Mouse (Mus musculus) adipocyte (in vitro differentiated cells): ENCODE data around the gene Rgs2.

Experiments
- DNase-seq: peaks from one replicate; pipeline ENCODE4 v3.0.0-alpha.2; 2016; ENCODE audit warnings: low spot score

Rgs2 gene

GRCm38 (mm10) chr1:144003904-144004740 is at the start of gene Rgs2:
TSS of gene Rgs2 (minus strand) at chr1:144004161.
- peak; percentile 86 for DNase-seq

DNA sequence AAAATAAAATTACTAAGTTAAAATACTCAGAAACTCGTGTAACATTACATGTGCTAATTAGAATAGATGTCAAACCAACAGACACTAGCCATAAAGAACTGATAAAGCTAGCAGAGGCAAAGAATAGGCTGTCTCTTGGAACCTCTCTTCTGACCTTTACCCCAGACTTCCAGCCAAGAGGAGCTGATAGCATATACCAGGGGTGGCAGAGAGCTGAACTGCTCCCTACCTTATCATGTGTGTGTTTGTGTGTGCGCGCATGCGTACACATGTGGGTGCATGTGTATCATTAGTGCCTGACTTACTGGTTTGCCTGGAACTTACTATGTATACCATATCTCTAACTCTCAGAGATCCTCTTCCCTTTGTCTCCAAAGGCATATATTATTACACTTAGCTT is 49.4 kb upstream of the Rgs2 start:
- no peak for DNase-seq

- DNase-seq = no peak
These were observed 37.9 kb upstream of the Rgs2 start for GRCm38 (mm10) chr1:144041826-144042225.

GRCm38 (mm10) chr1:144033498-144033897 is 29.5 kb upstream of the Rgs2 start:
- no peak for DNase-seq

GRCm38 (mm10) chr1:144030499-144030898 is 26.5 kb upstream of the Rgs2 start:
- no peak for DNase-seq

DNA sequence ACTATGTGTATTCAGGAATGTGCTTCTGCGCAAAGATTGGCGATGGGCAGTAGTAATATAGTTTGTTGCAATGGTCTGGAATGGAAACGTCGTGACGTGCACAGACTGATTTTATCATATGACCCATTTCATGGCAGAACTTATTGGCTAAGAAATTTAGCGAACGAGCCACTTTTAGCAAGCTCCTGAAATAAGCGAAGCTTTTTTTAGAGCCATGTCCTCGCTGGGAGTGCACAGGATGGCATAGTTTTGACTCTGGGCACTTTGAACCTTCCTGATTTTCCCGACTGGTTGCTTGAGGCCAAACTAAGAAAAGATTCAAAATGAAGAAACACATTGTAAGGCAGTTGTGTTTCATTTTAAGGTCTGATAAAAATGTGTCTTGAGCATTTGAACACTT is 25.7 kb upstream of the Rgs2 start:
- DNase-seq = no peak

- DNase-seq = no peak
These were observed 14.5 kb upstream of the Rgs2 start for GRCm38 (mm10) chr1:144018417-144018958.

GRCm38 (mm10) chr1:144013913-144014312 is 10.0 kb upstream of the Rgs2 start:
- no peak for DNase-seq

GRCm38 (mm10) chr1:144007341-144007740 is 3.4 kb upstream of the Rgs2 start:
- peak; percentile 12 for DNase-seq

DNA sequence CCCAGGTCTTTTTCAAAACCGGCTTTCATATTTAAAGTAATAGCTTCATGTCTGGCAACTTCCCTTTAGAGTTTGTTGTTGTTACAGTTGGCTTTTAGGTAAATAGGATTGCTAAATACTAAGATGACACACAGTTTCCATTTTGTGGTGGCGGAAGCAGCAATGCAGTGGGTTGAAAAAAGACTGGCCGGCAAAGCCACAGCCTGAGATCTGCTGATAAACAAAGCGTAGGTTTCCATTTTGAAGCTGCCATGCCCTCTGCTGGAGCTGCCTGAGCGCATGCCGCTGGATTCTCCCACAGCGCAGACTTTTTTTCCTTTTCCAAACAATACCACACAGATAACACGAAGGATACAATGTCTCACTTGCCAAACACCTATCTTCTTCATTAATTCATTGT is 2.6 kb upstream of the Rgs2 start:
- DNase-seq = peak; percentile 84

DNA sequence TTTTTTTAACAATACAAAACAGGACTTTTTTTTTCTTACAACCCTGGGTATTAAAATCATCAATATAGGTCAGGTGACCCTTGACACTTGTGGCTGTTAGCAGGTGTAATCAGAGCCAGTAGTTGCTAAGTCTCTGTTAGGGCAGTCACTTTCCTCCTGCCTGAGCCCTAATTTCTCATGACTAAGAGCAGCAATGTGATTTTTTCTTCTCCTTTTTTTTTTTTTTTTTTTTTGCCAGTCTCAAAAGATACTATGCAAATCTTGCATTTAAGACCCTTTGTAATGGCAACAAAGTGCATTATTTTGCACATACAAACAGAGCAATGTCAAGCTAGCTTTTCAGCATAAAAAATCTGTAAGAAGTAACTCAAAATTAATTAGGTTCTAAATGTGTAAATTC is 1.7 kb upstream of the Rgs2 start:
- DNase-seq = peak; percentile 13

- DNase-seq = no peak
These were observed 780 bp upstream of the Rgs2 start for GRCm38 (mm10) chr1:144004741-144005140.

DNA sequence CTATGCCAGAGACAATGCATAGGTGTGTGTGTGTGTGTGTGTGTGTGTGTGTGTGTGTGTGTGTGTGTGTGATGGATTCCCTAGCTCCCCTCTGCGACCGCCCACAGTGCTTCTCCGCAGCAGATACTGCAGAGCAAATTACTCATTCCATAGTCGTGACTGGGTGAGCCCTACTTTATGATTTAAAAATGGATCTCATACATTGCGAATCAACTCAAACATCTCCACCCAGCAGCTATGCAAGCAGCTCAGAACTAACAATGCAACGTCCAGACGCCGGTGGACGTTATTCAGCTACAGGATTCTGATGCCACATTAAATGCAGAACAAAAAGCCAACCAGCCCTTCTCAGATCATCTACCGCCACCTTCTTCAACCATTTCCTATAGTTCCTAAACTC is 545 bp downstream of the Rgs2 start:
- DNase-seq = no peak

DNA sequence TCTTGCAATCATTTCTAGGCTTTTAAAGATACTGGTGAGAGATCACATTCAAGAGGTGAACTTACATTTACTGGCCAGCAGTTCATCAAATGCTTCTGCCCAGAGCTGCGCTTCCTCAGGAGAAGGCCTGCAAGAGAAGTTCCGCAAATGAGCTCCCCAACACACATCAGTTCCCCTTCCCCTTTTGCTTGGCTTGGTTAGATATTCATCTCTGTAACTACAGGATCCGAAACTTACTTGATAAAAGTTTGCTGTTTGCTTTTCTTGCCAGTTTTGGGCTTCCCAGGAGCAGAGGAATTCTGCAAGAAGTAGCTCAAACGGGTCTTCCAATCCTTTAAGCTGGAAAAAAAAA is 1.3 kb downstream of the Rgs2 start:
- no peak for DNase-seq

DNA sequence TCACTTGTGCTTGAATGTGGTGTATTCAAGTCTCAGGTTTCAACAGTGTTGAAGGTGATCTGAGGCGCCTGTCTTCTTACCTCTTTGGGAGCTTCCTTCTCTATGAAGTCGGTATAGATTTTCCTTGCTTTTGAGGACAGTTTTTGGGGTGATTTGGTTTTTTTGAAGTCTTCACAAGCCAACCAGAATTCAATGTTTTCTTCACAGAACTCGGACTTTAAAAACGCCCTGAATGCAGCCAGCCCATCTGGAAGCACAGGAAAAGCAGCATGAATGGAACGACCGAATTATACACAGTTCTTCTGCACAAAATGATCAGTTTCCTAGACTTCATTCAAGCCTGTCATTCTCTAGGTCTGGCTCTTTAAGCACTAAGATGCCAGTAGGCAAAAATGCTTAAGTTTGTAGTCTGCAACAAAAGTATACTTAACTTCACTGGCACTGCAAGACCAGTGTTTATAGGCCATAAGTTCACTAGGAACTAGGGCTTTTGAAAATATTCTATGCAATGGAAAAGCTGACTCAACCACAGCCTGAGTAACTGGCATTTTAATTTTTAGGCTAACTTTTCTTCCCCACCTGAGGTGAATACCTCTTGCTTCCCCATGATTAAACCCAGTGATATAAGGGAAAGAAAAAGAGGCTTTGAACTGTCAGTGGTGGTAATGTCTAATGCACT is 1.8 kb downstream of the Rgs2 start:
- peak; percentile 39 for DNase-seq

DNA sequence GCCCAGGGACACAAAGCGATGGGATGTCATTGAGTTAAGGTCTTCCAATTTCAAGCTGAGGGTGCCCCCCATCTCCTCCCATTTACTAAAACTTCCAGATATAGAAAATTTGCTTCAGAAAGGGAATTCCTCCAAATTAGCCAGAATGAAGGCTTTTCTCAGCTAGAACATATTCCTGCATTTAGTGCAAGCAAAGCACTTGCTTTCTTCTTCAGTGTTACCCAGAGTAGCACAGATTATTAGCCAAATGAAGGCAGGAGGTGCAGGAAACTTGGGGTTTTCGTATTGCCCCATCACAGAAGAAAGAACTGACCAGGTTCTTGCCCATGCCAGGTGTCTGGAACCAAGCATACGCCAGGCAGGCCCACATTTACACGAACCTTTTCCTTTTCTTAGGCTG is 3.7 kb downstream of the Rgs2 start:
- peak; percentile 49 for DNase-seq

GRCm38 (mm10) chr1:143999371-143999920 is 4.5 kb downstream of the Rgs2 start:
- DNase-seq = peak; percentile 55

- DNase-seq = no peak
These were observed 10.9 kb downstream of the Rgs2 start for GRCm38 (mm10) chr1:143993026-143993425.

GRCm38 (mm10) chr1:143992528-143992927 is 11.4 kb downstream of the Rgs2 start:
- no peak for DNase-seq

- DNase-seq = no peak
These were observed 13.7 kb downstream of the Rgs2 start for GRCm38 (mm10) chr1:143990263-143990662.

GRCm38 (mm10) chr1:143989773-143990172 is 14.2 kb downstream of the Rgs2 start:
- no peak for DNase-seq

GRCm38 (mm10) chr1:143988756-143989155 is 15.2 kb downstream of the Rgs2 start:
- DNase-seq = no peak
